Mouse (Mus musculus) heart, adult 2 months (tissue): ENCODE data around the gene Zfp93. TPM values are rescaled to one million over a fixed set of nuclear protein-coding genes. Genes with fewer than 3 reads are reported as not detected.
A peak's percentile ranks its signal among the peaks of the same experiment; 100 is the strongest.

Experiments
- DNase-seq, 2 experiments: peaks; one replicate each; pipeline ENCODE4 v3.0.0; 2021
- H3K27ac ChIP-seq: fragments of 200-600 bp; 2 replicates; pipeline ENCODE4 v1.8.1; 2022
- H3K27me3 ChIP-seq: fragments of 200-500 bp; 2 replicates; pipeline ENCODE4 v1.6.1; 2012; ENCODE audit warnings: mild to moderate bottlenecking, low read length, inconsistent platforms, mixed read lengths; ENCODE audit not compliant: control insufficient read depth, insufficient read depth
- H3K36me3 ChIP-seq: fragments of 200-500 bp; 2 replicates; pipeline ENCODE4 v1.6.1; 2012; ENCODE audit warnings: low read length, inconsistent platforms; ENCODE audit not compliant: control insufficient read depth, insufficient read depth
- H3K4me1 ChIP-seq: fragments of 200-500 bp; 2 replicates; pipeline ENCODE4 v1.6.1; 2011; ENCODE audit warnings: low read length; ENCODE audit not compliant: control insufficient read depth, insufficient read depth
- H3K4me3 ChIP-seq: fragments of 200-600 bp; 2 replicates; pipeline ENCODE4 v1.8.1; 2022
- H3K79me2 ChIP-seq: fragments of 200-500 bp; replicated peaks from 2 replicates; pipeline ENCODE4 v1.6.1; 2012; ENCODE audit warnings: mild to moderate bottlenecking, inconsistent platforms, low read length, moderate library complexity, mixed read lengths; ENCODE audit not compliant: control insufficient read depth, insufficient read depth
- H3K9ac ChIP-seq: fragments of 200-500 bp; 2 replicates; pipeline ENCODE4 v1.6.1; 2012; ENCODE audit warnings: low read depth, mild to moderate bottlenecking, control low read depth, inconsistent platforms, low read length, mixed read lengths
- CTCF ChIP-seq: fragments of 200-600 bp; IDR thresholded peaks from 2 replicates; pipeline ENCODE4 v1.8.1; 2022; ENCODE audit warnings: antibody characterized with exemption, mild to moderate bottlenecking, moderate library complexity
- EP300 ChIP-seq: fragments of 200-500 bp; IDR thresholded peaks from 2 replicates; pipeline ENCODE4 v1.6.1; 2011; ENCODE audit warnings: low read depth, low read length, control low read depth; ENCODE audit not compliant: insufficient read depth
- POLR2A ChIP-seq: fragments of 200-500 bp; IDR thresholded peaks from 2 replicates; pipeline ENCODE4 v1.6.1; 2011; ENCODE audit warnings: mild to moderate bottlenecking, low read depth, low read length, control low read depth; ENCODE audit not compliant: insufficient read depth
- WGBS: fragments of 180-500 bp; shearing (Covaris S2); methylation state at CpG from one replicate; pipeline ENCODE4 v1.1.7; 2018; 5-methylcytosine and 5-hydroxymethylcytosine counted together
- intact Hi-C: fragments of 180-260 bp; cut with DNase I; formaldehyde crosslinking; loops from one replicate; pipeline ENCODE4 v1.15.1; 2025
- polyA plus RNA-seq: library from polyadenylated mRNA; depleted of rRNA; stranded (reverse); fragments of >200 nt; gene quantifications from 2 replicates; pipeline ENCODE4 v1.2.3, GENCODE M21; 2012
- total RNA-seq, 2 experiments: library from RNA; stranded (reverse); gene quantifications; 2 replicates each; pipeline ENCODE4 v1.2.3; 2021

Gene Zfp93
- total and polyA plus RNA-seq, 3 experiments: 1.7 to 4.1 (median 3.3) TPM

GRCm38 (mm10) chr7:24299823-24300481 lies 29.7 kb downstream of the Zfp93 start:
- H3K27ac ChIP-seq: no peak overlapping the region

GRCm38 (mm10) chr7:24300771-24301282 lies 30.6 kb downstream of the Zfp93 start, which contains the start of gene Zfp61:
Zfp61 (minus strand) TSS chr7:24301232.
- H3K4me3 ChIP-seq: peak within 1 kb of the TSS; percentile 76
- no peak within 1 kb of the TSS for H3K27ac ChIP-seq
- no peaks in the 10 kb centered on the region; the same call in 1 of the 2 replicates for H3K4me1 ChIP-seq
- intact Hi-C loops: no loop called here
- H3K9ac ChIP-seq: no peak within 1 kb of the TSS
- DNase-seq: peak; percentile 37 to 42
- no peaks in the 10 kb centered on the region for H3K79me2 ChIP-seq
- no peaks in the 10 kb centered on the region for H3K27me3 ChIP-seq
- 5% methylated on average over 13 of the region's 13 CpGs for WGBS
- H3K36me3 ChIP-seq: no peaks in the 10 kb centered on the region
- TF ChIP-seq CTCF (no peak), POLR2A (peak; percentile 43; the same call in 1 of the 2 replicates)

More at GRCm38 (mm10) chr7:24299823-24300481, 29.7 kb downstream of the Zfp93 start:
- Histone ChIP-seq H3K79me2 (no peaks in the 10 kb centered on the region), H3K27me3 (no peaks in the 10 kb centered on the region), H3K9ac (no peak overlapping the region), H3K36me3 (no peaks in the 10 kb centered on the region), H3K4me3 (peak overlapping the region; percentile 76), H3K4me1 (no peaks in the 10 kb centered on the region; the same call in 1 of the 2 replicates)
- TF ChIP-seq POLR2A: no peak
- no peak for TF ChIP-seq CTCF
- no peak for TF ChIP-seq EP300
- peak in 1 of 2 experiments; percentile 34 for DNase-seq
- intact Hi-C loops: loop anchor here (5.0 kb wide), 1 partner anchor 328 kb away; the partner anchor contains the start of gene Vmn1r181
- 6% methylated on average over 18 of the region's 18 CpGs for WGBS

- DNase-seq: no peak
- H3K27me3 ChIP-seq: no peaks in the 10 kb centered on the region
- peak overlapping the region; percentile 73 for H3K27ac ChIP-seq
- no peaks in the 10 kb centered on the region for H3K79me2 ChIP-seq
- peak overlapping the region; percentile 73 for H3K9ac ChIP-seq
- intact Hi-C loops: loop anchor here (1.0 to 5.0 kb wide), 7 partner anchors 47 to 571 kb away; partner anchors contain the start of genes Pinlyp, Xrcc1, Zfp108 and Zfp235
- peaks cover 5% of the 10 kb centered on the region for H3K4me1 ChIP-seq
- H3K4me3 ChIP-seq: peak overlapping the region; percentile 74
- H3K36me3 ChIP-seq: no peaks in the 10 kb centered on the region
- WGBS: 29% methylated on average over 29 of the region's 29 CpGs
- TF ChIP-seq CTCF: no peak
- TF ChIP-seq POLR2A: no peak
- no peak for TF ChIP-seq EP300
Observed at GRCm38 (mm10) chr7:24315726-24316566, 45.7 kb downstream of the Zfp93 start.

GRCm38 (mm10) chr7:24316567-24317092 lies 46.4 kb downstream of the Zfp93 start, which contains the start of gene Zfp94:
Zfp94 (minus strand) TSS chr7:24316666.
- intact Hi-C loops: loop anchor here (1.0 to 5.0 kb wide), 7 partner anchors 48 to 571 kb away; partner anchors contain the start of genes Pinlyp, Xrcc1, Zfp108 and Zfp235
- Histone ChIP-seq H3K4me1 (peaks cover 5% of the 10 kb centered on the region), H3K79me2 (no peaks in the 10 kb centered on the region), H3K27me3 (no peaks in the 10 kb centered on the region), H3K36me3 (no peaks in the 10 kb centered on the region), H3K9ac (peak within 1 kb of the TSS; percentile 73), H3K27ac (peak within 1 kb of the TSS; percentile 73), H3K4me3 (peak within 1 kb of the TSS; percentile 74)
- peak; percentile 94 to 97 for DNase-seq
- peak; percentile 93 for TF ChIP-seq POLR2A
- TF ChIP-seq EP300: no peak; the same call in 1 of the 2 replicates
- no peak for TF ChIP-seq CTCF
- under 1% methylated on average over 33 of the region's 33 CpGs for WGBS

- 45% methylated on average over 6 of the region's 6 CpGs for WGBS
- TF ChIP-seq POLR2A: no peak
- no peak for TF ChIP-seq CTCF
- TF ChIP-seq EP300: no peak
- Histone ChIP-seq H3K4me1 (peaks cover 5% of the 10 kb centered on the region), H3K27ac (no peak overlapping the region), H3K4me3 (no peak overlapping the region), H3K9ac (no peak overlapping the region), H3K79me2 (no peaks in the 10 kb centered on the region), H3K27me3 (no peaks in the 10 kb centered on the region), H3K36me3 (no peaks in the 10 kb centered on the region)
- intact Hi-C loops: loop anchor here (5.0 kb wide), 4 partner anchors 68 to 568 kb away; partner anchors contain the start of genes Pinlyp and Xrcc1
- DNase-seq: no peak
Observed at GRCm38 (mm10) chr7:24318942-24319341, 48.7 kb downstream of the Zfp93 start.
